Mouse (Mus musculus) hindbrain, postnatal 0 days (tissue): ENCODE measurements around the gene Gm44579. TPM values are rescaled to one million over a fixed set of nuclear protein-coding genes. Genes with fewer than 3 reads are reported as not detected.

Experiments used
- ATAC-seq: fragments of 200-750 bp; cut with Nextera tagmentation; 2 replicates; pipeline ENCODE4 v1.8.0; 2017; ENCODE audit warnings: mild to moderate bottlenecking, moderate TSS enrichment, moderate library complexity
- DNase-seq: peaks from one replicate; pipeline ENCODE4 v3.0.0-alpha.2; 2015; ENCODE audit warnings: low spot score
- H3K27ac ChIP-seq: fragments of 300-500 bp; sonication (generic); 2 replicates; pipeline ENCODE4 v1.5.1; 2014; ENCODE audit warnings: mild to moderate bottlenecking
- H3K27me3 ChIP-seq: fragments of 300-500 bp; sonication (generic); 2 replicates; pipeline ENCODE4 v1.6.1; 2014; ENCODE audit warnings: low read length, mixed read lengths; ENCODE audit not compliant: insufficient read depth
- H3K36me3 ChIP-seq: fragments of 300-500 bp; sonication (generic); 2 replicates; pipeline ENCODE4 v1.6.1; 2014; ENCODE audit warnings: low read length, mixed read lengths; ENCODE audit not compliant: insufficient read depth
- H3K4me1 ChIP-seq: fragments of 300-500 bp; sonication (generic); 2 replicates; pipeline ENCODE4 v1.6.1; 2014; ENCODE audit warnings: antibody characterized with exemption, low read length, mixed read lengths; ENCODE audit not compliant: insufficient read depth
- H3K4me2 ChIP-seq: fragments of 300-500 bp; sonication (generic); 2 replicates; pipeline ENCODE4 v1.6.1; 2014; ENCODE audit warnings: low read depth, mild to moderate bottlenecking, low read length, moderate library complexity, mixed read lengths
- H3K4me3 ChIP-seq: fragments of 300-500 bp; sonication (generic); 2 replicates; pipeline ENCODE4 v1.5.1; 2014; ENCODE audit warnings: low read length
- H3K9ac ChIP-seq: fragments of 300-500 bp; sonication (generic); replicated peaks from 2 replicates; pipeline ENCODE4 v1.6.1; 2014; ENCODE audit warnings: mild to moderate bottlenecking, low read length, moderate library complexity, mixed read lengths
- H3K9me3 ChIP-seq: fragments of 300-500 bp; sonication (generic); 2 replicates; pipeline ENCODE4 v1.6.1; 2016; ENCODE audit warnings: low read length, mixed read lengths
- CTCF ChIP-seq: IDR thresholded peaks from 2 replicates; pipeline ENCODE4 v1.5.1; 2016; ENCODE audit warnings: antibody characterized with exemption, control low read depth, low read depth
- WGBS: fragments of 180-500 bp; shearing (Covaris S2); extraction: QIAGEN DNeasy Blood & Tissue Kit; methylation state at CpG from one replicate; pipeline ENCODE4 v1.1.7; 2014; 5-methylcytosine and 5-hydroxymethylcytosine counted together
- polyA plus RNA-seq: library from polyadenylated mRNA; unstranded; fragments of >200 nt; fragmentation: Nextera tagmentation; extraction: Ambion mirVana; gene quantifications from 2 replicates; pipeline ENCODE4 v1.2.1, GENCODE M21; 2015
- total RNA-seq: library from RNA; depleted of rRNA; stranded (reverse); fragments of >200 nt; gene quantifications from 2 replicates; pipeline ENCODE4 v1.2.3, GENCODE M21; 2014; rRNA removed

Gm44579 gene
- total RNA-seq, result not detected in 2 replicates
- 0.08 and 0.28 TPM in 2 replicates for polyA plus RNA-seq

GRCm38 (mm10) chr15:98220877-98221276, at the start of gene Gm44579, which contains the start of gene Olfr287:
TSS of gene Gm44579 (minus strand) at chr15:98220977.
TSS of gene Olfr287 (minus strand) at chr15:98221056.
- no peak for TF ChIP-seq CTCF
- Histone ChIP-seq H3K4me1 (no peaks in the 10 kb centered on the region), H3K4me3 (no peak within 1 kb of the TSS), H3K9ac (no peak within 1 kb of the TSS), H3K36me3 (no peaks in the 10 kb centered on the region), H3K27me3 (no peaks in the 10 kb centered on the region), H3K9me3 (no peaks in the 10 kb centered on the region), H3K4me2 (no peak within 1 kb of the TSS), H3K27ac (no peak within 1 kb of the TSS)
- DNase-seq, result peak; percentile 48
- ATAC-seq, result peak; percentile 76; the same call in 1 of the 2 replicates
- 33% methylated on average over 4 of the region's 4 CpGs for WGBS

- Histone ChIP-seq H3K9ac (no peak overlapping the region), H3K4me3 (no peak overlapping the region)
- WGBS, result 88% methylated on average over 7 of the region's 7 CpGs
These were observed 37.0 kb upstream of the Gm44579 start for GRCm38 (mm10) chr15:98257776-98258175.

DNA sequence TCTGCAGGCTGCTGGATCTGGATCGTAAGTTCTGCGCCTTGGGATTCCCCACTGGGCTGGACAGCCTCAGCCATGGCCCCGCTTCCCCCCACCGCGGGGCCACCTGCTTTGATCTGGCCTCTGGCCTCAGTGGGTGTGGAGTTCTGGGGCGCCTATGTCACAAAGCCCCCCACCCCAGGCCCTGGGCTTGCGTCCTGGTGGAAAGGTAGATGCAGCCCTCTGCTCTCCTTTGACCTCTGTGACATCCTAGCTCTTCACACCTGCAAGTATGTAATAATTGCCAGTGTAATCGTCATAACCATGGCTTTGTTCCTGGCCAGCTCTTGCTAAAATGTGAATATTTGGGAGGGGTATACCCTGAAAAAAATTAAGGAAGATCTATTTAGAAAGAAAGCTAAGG, 36.4 kb upstream of the Gm44579 start, which contains the start of gene H1fnt:
H1fnt (minus strand) TSS at position 101 of the 400 bp plus-strand sequence.
- no peak for DNase-seq
- H3K4me2 ChIP-seq, result no peak within 1 kb of the TSS
- no peak within 1 kb of the TSS for H3K4me3 ChIP-seq
- H3K9ac ChIP-seq, result no peak within 1 kb of the TSS
- H3K27me3 ChIP-seq, result no peaks in the 10 kb centered on the region
- no peak for TF ChIP-seq CTCF
- H3K36me3 ChIP-seq, result no peaks in the 10 kb centered on the region
- no peaks in the 10 kb centered on the region for H3K9me3 ChIP-seq
- no peaks in the 10 kb centered on the region for H3K4me1 ChIP-seq
- ATAC-seq, result no peak
- WGBS, result 83% methylated on average over 8 of the region's 8 CpGs
- no peak within 1 kb of the TSS for H3K27ac ChIP-seq

More at GRCm38 (mm10) chr15:98257776-98258175, 37.0 kb upstream of the Gm44579 start:
- Histone ChIP-seq H3K4me1 (no peaks in the 10 kb centered on the region), H3K27ac (no peak overlapping the region), H3K36me3 (no peaks in the 10 kb centered on the region), H3K27me3 (no peaks in the 10 kb centered on the region), H3K9me3 (no peaks in the 10 kb centered on the region), H3K4me2 (no peak overlapping the region)
- ATAC-seq, result no peak
- DNase-seq, result no peak
- TF ChIP-seq CTCF, result no peak

DNA sequence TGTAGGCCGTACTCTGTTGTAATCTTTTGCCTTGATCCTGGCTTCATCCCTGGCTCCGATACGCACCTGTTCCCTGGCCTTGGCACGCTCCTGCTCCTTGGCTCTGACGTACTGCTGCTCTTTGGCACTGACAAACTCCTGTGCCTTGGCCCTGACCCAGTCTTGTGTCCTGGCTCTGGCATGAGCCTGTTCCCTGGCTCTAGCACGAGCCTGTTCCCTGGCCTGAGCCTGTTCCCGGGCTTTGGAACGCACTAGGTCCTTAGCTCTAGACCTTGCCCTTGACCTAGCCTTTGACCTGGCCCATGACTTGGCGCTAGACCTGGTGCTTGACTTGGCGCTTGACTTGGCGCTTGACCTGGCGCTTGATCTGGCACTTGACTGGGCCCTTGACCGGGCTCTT, 35.5 kb upstream of the Gm44579 start:
- no peaks in the 10 kb centered on the region for H3K4me1 ChIP-seq
- no peaks in the 10 kb centered on the region for H3K9me3 ChIP-seq
- H3K9ac ChIP-seq, result no peak overlapping the region
- no peak for TF ChIP-seq CTCF
- no peak overlapping the region for H3K4me3 ChIP-seq
- H3K4me2 ChIP-seq, result no peak overlapping the region
- no peaks in the 10 kb centered on the region for H3K27me3 ChIP-seq
- no peak for DNase-seq
- no peaks in the 10 kb centered on the region for H3K36me3 ChIP-seq
- no peak for ATAC-seq
- WGBS, result 83% methylated on average over 13 of the region's 13 CpGs
- H3K27ac ChIP-seq, result no peak overlapping the region

DNA sequence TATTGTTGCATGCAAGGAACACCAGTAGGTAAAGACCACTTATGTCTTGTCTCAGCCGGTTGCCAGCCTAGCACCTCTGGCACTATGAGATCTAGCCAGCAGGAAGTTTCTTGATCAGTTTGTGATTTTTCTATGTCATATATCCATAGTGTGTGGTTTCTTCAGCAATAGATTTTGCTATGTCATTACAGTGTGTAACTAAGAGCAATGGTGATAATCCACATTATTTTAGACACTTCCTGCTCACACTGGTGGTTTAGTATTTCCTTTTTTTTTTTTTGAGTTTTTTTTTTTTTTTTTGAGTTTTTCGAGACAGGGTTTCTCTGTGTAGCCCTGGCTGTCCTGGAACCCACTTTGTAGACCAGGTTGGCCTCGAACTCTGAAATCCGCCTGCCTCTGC, 14.7 kb upstream of the Gm44579 start:
- no peaks in the 10 kb centered on the region for H3K36me3 ChIP-seq
- TF ChIP-seq CTCF, result no peak
- H3K9ac ChIP-seq, result no peak overlapping the region
- H3K9me3 ChIP-seq, result no peaks in the 10 kb centered on the region
- WGBS, result 86% methylated on average over 4 of the region's 4 CpGs
- DNase-seq (no peak), ATAC-seq (no peak)
- H3K4me2 ChIP-seq, result no peak overlapping the region
- no peak overlapping the region for H3K4me3 ChIP-seq
- H3K27ac ChIP-seq, result no peak overlapping the region
- no peaks in the 10 kb centered on the region for H3K27me3 ChIP-seq
- H3K4me1 ChIP-seq, result no peaks in the 10 kb centered on the region

- DNase-seq (no peak), ATAC-seq (no peak)
- Histone ChIP-seq H3K9ac (no peak within 1 kb of the TSS), H3K4me2 (no peak within 1 kb of the TSS), H3K27me3 (no peaks in the 10 kb centered on the region), H3K36me3 (no peaks in the 10 kb centered on the region), H3K9me3 (no peaks in the 10 kb centered on the region), H3K27ac (no peak within 1 kb of the TSS), H3K4me3 (no peak within 1 kb of the TSS), H3K4me1 (no peaks in the 10 kb centered on the region)
- 83% methylated on average over 4 of the region's 4 CpGs for WGBS
- no peak for TF ChIP-seq CTCF
These were observed 13.6 kb upstream of the Gm44579 start, which contains the start of gene Olfr286 for GRCm38 (mm10) chr15:98234350-98234749. TSS of gene Olfr286 (minus strand) at chr15:98234450.

- H3K9ac ChIP-seq, result no peak overlapping the region
- DNase-seq, result no peak
- no peaks in the 10 kb centered on the region for H3K36me3 ChIP-seq
- no peaks in the 10 kb centered on the region for H3K27me3 ChIP-seq
- no peak for TF ChIP-seq CTCF
- no peak for ATAC-seq
- no peak overlapping the region for H3K4me2 ChIP-seq
- no peaks in the 10 kb centered on the region for H3K4me1 ChIP-seq
- H3K4me3 ChIP-seq, result no peak overlapping the region
- no peaks in the 10 kb centered on the region for H3K9me3 ChIP-seq
- WGBS, result 68% methylated on average over 7 of the region's 7 CpGs
- H3K27ac ChIP-seq, result no peak overlapping the region
These were observed 5.3 kb upstream of the Gm44579 start for GRCm38 (mm10) chr15:98226096-98226495.
